Mouse (Mus musculus): ENCODE results near the gene Ubap2l.

GRCm38 (mm10) chr3:89953420-89953819 is 99.0 kb downstream of the Ubap2l start:
- peak; percentile 97 for TF ChIP-seq CTCF (IDR thresholded peaks at IDR 0.05; ENCODE audit: low read depth)
- no peak for TF ChIP-seq EP300 (IDR thresholded peaks at IDR 0.05; ENCODE audit: low read depth)
